Mouse (Mus musculus) C2C12 (cell line): ENCODE measurements around the gene Mlc1. TPM values are rescaled to one million over a fixed set of nuclear protein-coding genes. Genes with fewer than 3 reads are reported as not detected.
A peak's percentile ranks its signal among the peaks of the same experiment; 100 is the strongest.

Experiments
- H3K27me3 ChIP-seq: one replicate; pipeline ENCODE4 v1.6.1; 2011; ENCODE audit not compliant: control insufficient read depth, insufficient read depth, insufficient read length
- H3K36me3 ChIP-seq: one replicate; pipeline ENCODE4 v1.6.1; 2011; ENCODE audit not compliant: control insufficient read depth, insufficient read depth
- H3K4me3 ChIP-seq: one replicate; pipeline ENCODE4 v1.5.1; 2011; ENCODE audit warnings: mild to moderate bottlenecking, control low read depth; ENCODE audit not compliant: poor library complexity, insufficient read depth, severe bottlenecking
- H3K79me2 ChIP-seq: one replicate; pipeline ENCODE4 v1.6.1; 2011; ENCODE audit not compliant: control insufficient read depth, insufficient read depth
- H3K79me3 ChIP-seq: one replicate; pipeline ENCODE4 v1.6.1; 2011; ENCODE audit warnings: low read depth, control low read depth
- H3ac ChIP-seq: one replicate; pipeline ENCODE3; 2011; ENCODE audit warnings: low read depth; ENCODE audit not compliant: control insufficient read depth, insufficient read length
- CEBPB ChIP-seq: IDR thresholded peaks from one replicate; pipeline ENCODE4 v1.6.1; 2011; ENCODE audit warnings: low read depth, mild to moderate bottlenecking, control low read depth, moderate library complexity
- CTCF ChIP-seq: IDR thresholded peaks from one replicate; pipeline ENCODE4 v1.5.1; 2011; ENCODE audit not compliant: control insufficient read depth, insufficient read depth, insufficient read length
- FOSL1 ChIP-seq: IDR thresholded peaks from one replicate; pipeline ENCODE4 v1.8.0; 2011; ENCODE audit warnings: mild to moderate bottlenecking, low read length; ENCODE audit not compliant: poor library complexity, insufficient read depth, severe bottlenecking
- MAX ChIP-seq: IDR thresholded peaks from one replicate; pipeline ENCODE4 v1.6.1; 2011; ENCODE audit warnings: mild to moderate bottlenecking, control low read depth
- MYOD1 ChIP-seq: IDR thresholded peaks from one replicate; pipeline ENCODE4 v1.6.1; 2011; ENCODE audit warnings: low read depth; ENCODE audit not compliant: control insufficient read depth, insufficient read length
- MYOG ChIP-seq: IDR thresholded peaks from one replicate; pipeline ENCODE4 v1.6.1; 2011; ENCODE audit not compliant: control insufficient read depth, insufficient read length; ENCODE audit errors: extremely low read depth
- USF1 ChIP-seq: IDR thresholded peaks from one replicate; pipeline ENCODE4 v1.6.1; 2011; ENCODE audit warnings: low read depth, mild to moderate bottlenecking, control low read depth, moderate library complexity
- long read RNA-seq, 2 experiments: library from polyadenylated mRNA; unstranded; transcript quantifications; one replicate each; pipeline ENCODE4 v2.0.0; 2019 to 2020
- polyA plus RNA-seq: library from polyadenylated mRNA; unstranded; fragments of >200 nt; fragmentation: generic; extraction: Trizol; gene quantifications from one replicate; pipeline ENCODE4 v1.2.1, GENCODE M21; 2012; ENCODE audit warnings: missing spikeins

Mlc1 gene
- 0.02 TPM for polyA plus RNA-seq
- long read RNA-seq, experiment 1: 0 reads
- long read RNA-seq, experiment 2: 0 reads

- Histone ChIP-seq H3K79me3 (no peaks in the 10 kb centered on the region), H3ac (no peak within 1 kb of the TSS), H3K27me3 (peaks cover 56% of the 10 kb centered on the region), H3K79me2 (no peaks in the 10 kb centered on the region), H3K4me3 (no peak within 1 kb of the TSS), H3K36me3 (no peaks in the 10 kb centered on the region)
- TF ChIP-seq MYOG (no peak), CTCF (no peak), CEBPB (peak; percentile 47), MYOD1 (no peak), MAX (no peak), FOSL1 (no peak), USF1 (no peak)
These were observed at the start of gene Mlc1 for GRCm38 (mm10) chr15:88978281-88979137. Mlc1 (minus strand) TSS chr15:88979007.

GRCm38 (mm10) chr15:89020492-89020891 lies 41.7 kb upstream of the Mlc1 start:
- peaks cover 66% of the 10 kb centered on the region for H3K27me3 ChIP-seq
- no peaks in the 10 kb centered on the region for H3K36me3 ChIP-seq
- no peak overlapping the region for H3K4me3 ChIP-seq
- no peaks in the 10 kb centered on the region for H3K79me2 ChIP-seq
- no peaks in the 10 kb centered on the region for H3K79me3 ChIP-seq
- no peak for TF ChIP-seq MYOG
- TF ChIP-seq MAX: no peak
- no peak for TF ChIP-seq FOSL1
- no peak overlapping the region for H3ac ChIP-seq

GRCm38 (mm10) chr15:89020085-89020484 lies 41.3 kb upstream of the Mlc1 start:
- Histone ChIP-seq H3K27me3 (peaks cover 63% of the 10 kb centered on the region), H3ac (no peak overlapping the region), H3K79me2 (no peaks in the 10 kb centered on the region), H3K79me3 (no peaks in the 10 kb centered on the region), H3K4me3 (no peak overlapping the region), H3K36me3 (no peaks in the 10 kb centered on the region)
- TF ChIP-seq FOSL1: no peak

GRCm38 (mm10) chr15:89016722-89017121 lies 37.9 kb upstream of the Mlc1 start:
- no peak overlapping the region for H3K4me3 ChIP-seq
- peaks cover 48% of the 10 kb centered on the region for H3K27me3 ChIP-seq
- H3K79me2 ChIP-seq: no peaks in the 10 kb centered on the region
- no peaks in the 10 kb centered on the region for H3K79me3 ChIP-seq
- TF ChIP-seq CEBPB (no peak), USF1 (no peak), MYOG (no peak), MYOD1 (no peak)
- H3ac ChIP-seq: no peak overlapping the region
- no peaks in the 10 kb centered on the region for H3K36me3 ChIP-seq

GRCm38 (mm10) chr15:89007781-89008180 lies 29.0 kb upstream of the Mlc1 start:
- TF ChIP-seq MYOD1: no peak
- no peak for TF ChIP-seq MYOG
- TF ChIP-seq CEBPB: no peak
- TF ChIP-seq USF1: no peak
- no peak for TF ChIP-seq FOSL1
- TF ChIP-seq MAX: no peak
- no peak for TF ChIP-seq CTCF
- no peaks in the 10 kb centered on the region for H3K36me3 ChIP-seq
- peaks cover 15% of the 10 kb centered on the region for H3K27me3 ChIP-seq
- no peaks in the 10 kb centered on the region for H3K79me3 ChIP-seq
- H3K79me2 ChIP-seq: no peaks in the 10 kb centered on the region
- H3K4me3 ChIP-seq: no peak overlapping the region
- no peak overlapping the region for H3ac ChIP-seq

GRCm38 (mm10) chr15:89007002-89007401 lies 28.2 kb upstream of the Mlc1 start:
- peaks cover 19% of the 10 kb centered on the region for H3K27me3 ChIP-seq
- H3ac ChIP-seq: no peak overlapping the region
- no peaks in the 10 kb centered on the region for H3K79me2 ChIP-seq
- H3K79me3 ChIP-seq: no peaks in the 10 kb centered on the region
- no peak for TF ChIP-seq FOSL1
- no peak for TF ChIP-seq MAX
- no peak for TF ChIP-seq MYOG
- no peak for TF ChIP-seq MYOD1
- TF ChIP-seq CEBPB: no peak
- no peak for TF ChIP-seq CTCF
- TF ChIP-seq USF1: no peak
- no peak overlapping the region for H3K4me3 ChIP-seq
- no peaks in the 10 kb centered on the region for H3K36me3 ChIP-seq
